33 mouse cellular contexts compared by ENCODE assay signal in the genomic region with DNA sequence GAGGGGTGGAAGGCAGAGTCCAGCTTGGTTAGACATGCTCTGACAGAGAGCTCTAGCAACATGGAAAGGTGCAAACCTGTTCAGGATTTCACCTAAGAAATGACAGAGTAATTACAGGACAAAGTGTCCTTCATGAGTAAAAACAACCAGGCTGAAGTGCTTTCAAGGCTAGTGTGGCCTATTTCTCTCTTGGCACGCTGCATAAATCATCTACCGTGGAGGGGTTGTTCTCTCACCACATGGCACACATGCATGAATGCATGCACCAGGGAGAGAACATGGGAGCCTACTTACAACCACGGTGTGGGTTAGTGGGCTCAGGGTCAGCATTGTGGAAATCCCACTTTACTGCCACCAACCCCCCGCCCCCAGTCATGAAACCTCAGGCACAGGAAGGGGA.
A peak's percentile ranks its signal among the peaks of the same experiment; 100 is the strongest.
DNase-seq lines count a peak whose midpoint lies in the region; ATAC-seq and TF ChIP-seq lines count a peak whose summit lies in the region.
"Had no signal": no experiment of that assay in that cellular context is flagged by ENCODE, and none has a peak within 500 bp of the region (broad histone marks: within the 10 kb centered on the region; RNA-seq: fewer than 3 reads in every experiment).

No protein-coding gene starts in this region.

- TF ChIP-seq CTCF in cerebellum, adult 2 months (IDR thresholded peaks at IDR 0.05; ENCODE audit: borderline replicate concordance, insufficient read depth, low read depth, low read length) = no peak
- no peak for TF ChIP-seq CTCF in lung, postnatal 0 days (IDR thresholded peaks at IDR 0.05)

- no peaks in the 10 kb centered on the region for H3K36me3 ChIP-seq in lung, postnatal 0 days (ENCODE audit: insufficient read depth, low read length)
- H3K36me3 ChIP-seq in kidney, embryonic 14.5 days (ENCODE audit: control insufficient read depth, insufficient read depth, low read length) = no peaks in the 10 kb centered on the region
- H3K36me3 ChIP-seq: embryonic facial prominence, embryonic 12.5 days; G1E; heart, embryonic 12.5 days; limb, embryonic 10.5 days; limb, embryonic 15.5 days; liver, embryonic 13.5 days; midbrain, embryonic 10.5 days had no signal

- no peak for TF ChIP-seq EP300 in lung, postnatal 0 days (IDR thresholded peaks at IDR 0.05)

- H3K4me3 ChIP-seq in cerebellum, adult 2 months (replicated peaks; ENCODE audit: insufficient read depth, low read depth, low read length) = no peak overlapping the region
- no peak overlapping the region for H3K4me3 ChIP-seq in lung, postnatal 0 days (ENCODE audit: low read depth, low read length)
- H3K4me3 ChIP-seq in kidney, embryonic 14.5 days (ENCODE audit: low read length) = no peak overlapping the region
- H3K4me3 ChIP-seq: embryonic facial prominence, embryonic 12.5 days; heart, embryonic 12.5 days; layer of hippocampus, adult 2 months; limb, embryonic 10.5 days; limb, embryonic 15.5 days; liver, embryonic 13.5 days; midbrain, embryonic 10.5 days had no signal

- no peak for TF ChIP-seq POLR2A in cerebellum, adult 2 months (IDR thresholded peaks at IDR 0.05; ENCODE audit: borderline replicate concordance, insufficient read depth, low read length)

- WGBS in cerebellum, adult 2 months = 35% methylated on average over 4 of the region's 4 CpGs
- WGBS in lung, postnatal 0 days = 71% methylated on average over 4 of the region's 4 CpGs
- WGBS in kidney, embryonic 14.5 days = 59% methylated on average over 4 of the region's 4 CpGs

- no peak for ATAC-seq in lung, postnatal 0 days
- no peak for ATAC-seq in kidney, embryonic 14.5 days (ENCODE audit: low FRiP score, low TSS enrichment)
- ATAC-seq: forebrain, embryonic 14.5 days; inflammation-experienced regulatory T-cells, adult 6 months had no signal

- no peaks in the 10 kb centered on the region for H3K4me1 ChIP-seq in cerebellum, adult 2 months (ENCODE audit: control insufficient read depth, insufficient read depth, low read length)
- H3K4me1 ChIP-seq in lung, postnatal 0 days (ENCODE audit: insufficient read depth, low read depth, low read length) = no peaks in the 10 kb centered on the region
- H3K4me1 ChIP-seq in kidney, embryonic 14.5 days (ENCODE audit: control insufficient read depth, insufficient read depth, low read length) = 0 out of 2 replicates have a peak, but pooled peaks cover 3% of the 10 kb centered on the region
- H3K4me1 ChIP-seq: heart, embryonic 12.5 days; liver, embryonic 13.5 days; midbrain, embryonic 10.5 days had no signal

- H3K9me3 ChIP-seq in lung, postnatal 0 days (ENCODE audit: low read length) = no peaks in the 10 kb centered on the region
- H3K9me3 ChIP-seq in kidney, embryonic 14.5 days (ENCODE audit: control insufficient read depth, low read length) = no peaks in the 10 kb centered on the region
- H3K9me3 ChIP-seq: embryonic facial prominence, embryonic 12.5 days; heart, embryonic 12.5 days; limb, embryonic 10.5 days; limb, embryonic 15.5 days; liver, embryonic 13.5 days; midbrain, embryonic 10.5 days had no signal

- H3K4me2 ChIP-seq in lung, postnatal 0 days (replicated peaks; ENCODE audit: low read depth, low read length) = no peak overlapping the region
- no peak overlapping the region for H3K4me2 ChIP-seq in kidney, embryonic 14.5 days (replicated peaks; ENCODE audit: low read depth, low read length)
- H3K4me2 ChIP-seq: embryonic facial prominence, embryonic 12.5 days; heart, embryonic 12.5 days; hindbrain, embryonic 14.5 days; limb, embryonic 15.5 days; liver, embryonic 13.5 days had no signal

- DNase-seq in cerebellum, postnatal 10 days = peak; percentile 10 to 23
- no peak for DNase-seq in cerebellum, adult 2 months
- peak; percentile 31 for DNase-seq in lung, postnatal 0 days (ENCODE audit: low spot score)
- DNase-seq in lung, postnatal 36 days = no peak
- peak; percentile 52 for DNase-seq in adrenal gland, adult 8-10 months
- DNase-seq in mesoderm, embryonic 11.5 days (ENCODE audit: low read depth, low spot score) = peak; percentile 23
- DNase-seq: cerebellum, adult 11-12 months; cerebellum, postnatal 25 days; embryo, embryonic 11 days; gastrocnemius, postnatal 14 days; heart, adult 18-20 months; heart, postnatal 4 days; kidney, adult 11 months; kidney, postnatal 36 days; liver, embryonic 13.5 days; lung, adult 18-20 months; lung, postnatal 10 days; right cerebral cortex, adult 18-20 months; right cerebral cortex, postnatal 4 days; thymus, adult 18-20 months; thymus, postnatal 25 days had no signal

- H3K27me3 ChIP-seq in cerebellum, adult 2 months (ENCODE audit: control insufficient read depth, insufficient read depth, low read length) = no peaks in the 10 kb centered on the region
- H3K27me3 ChIP-seq in lung, postnatal 0 days (replicated peaks; ENCODE audit: insufficient read depth, low read length) = no peaks in the 10 kb centered on the region
- H3K27me3 ChIP-seq in kidney, embryonic 14.5 days (ENCODE audit: control insufficient read depth, insufficient read depth, low read length) = no peaks in the 10 kb centered on the region
- H3K27me3 ChIP-seq: embryonic facial prominence, embryonic 12.5 days; heart, embryonic 12.5 days; limb, embryonic 15.5 days; liver, embryonic 13.5 days had no signal

- no peak overlapping the region for H3K27ac ChIP-seq in cerebellum, adult 2 months (ENCODE audit: insufficient read depth, low read length)
- no peak overlapping the region for H3K27ac ChIP-seq in lung, postnatal 0 days (ENCODE audit: low read length)
- H3K27ac ChIP-seq in kidney, embryonic 14.5 days (ENCODE audit: low read depth, low read length) = no peak overlapping the region
- H3K27ac ChIP-seq: embryonic facial prominence, embryonic 12.5 days; hindbrain, embryonic 14.5 days; layer of hippocampus, adult 2 months; limb, embryonic 10.5 days; limb, embryonic 15.5 days; liver, embryonic 13.5 days; midbrain, embryonic 10.5 days; stomach, postnatal 0 days had no signal

- no peak overlapping the region for H3K9ac ChIP-seq in lung, postnatal 0 days (replicated peaks; ENCODE audit: low read depth)
- H3K9ac ChIP-seq in kidney, embryonic 14.5 days (ENCODE audit: low read depth, low read length) = no peak overlapping the region
- H3K9ac ChIP-seq: embryonic facial prominence, embryonic 12.5 days; heart, embryonic 12.5 days; hindbrain, embryonic 14.5 days; limb, embryonic 15.5 days; liver, embryonic 13.5 days had no signal

Comparison
In these comparisons a context has a peak if more than half of its experiments do, and no peak if none do; other contexts are left out.
1. DNase-seq: peak in cerebellum, postnatal 10 days (2 of 2), lung, postnatal 0 days (single experiment), adrenal gland, adult 8-10 months (single experiment) and mesoderm, embryonic 11.5 days (single experiment); none in cerebellum, adult 2 months (0 of 2) and lung, postnatal 36 days (single experiment).